Comparison of ENCODE assay signal across 8 mouse cellular contexts in the genomic region with DNA sequence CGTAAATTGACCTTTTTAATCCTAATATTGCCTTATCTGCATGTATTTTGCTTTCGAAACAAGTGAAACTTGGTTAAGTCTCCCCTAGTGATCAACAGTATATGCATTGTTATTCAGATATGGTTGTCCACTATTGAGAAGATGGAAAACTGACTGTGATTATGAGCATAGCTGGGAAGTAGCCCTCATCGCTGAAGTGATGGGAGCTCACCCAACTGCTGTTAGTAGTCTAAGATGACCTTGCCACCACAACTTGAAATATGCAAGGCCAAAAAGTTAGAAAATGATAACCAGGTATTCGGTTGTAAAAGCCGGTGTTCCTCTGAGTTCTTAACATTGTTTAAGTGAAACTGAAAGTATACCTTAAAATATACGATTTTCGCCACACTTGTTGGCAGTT. TPM values are rescaled to one million over a fixed set of nuclear protein-coding genes. Genes with fewer than 3 reads are reported as not detected.
DNase-seq lines count a peak whose midpoint lies in the region; ATAC-seq and TF ChIP-seq lines count a peak whose summit lies in the region.

No protein-coding gene starts in this region.

- ATAC-seq in forebrain, postnatal 0 days, result no peak
- ATAC-seq in forebrain, embryonic 11.5 days (replicated peaks; ENCODE audit: low FRiP score), result no peak
- no peak for ATAC-seq in lung, embryonic 15.5 days (ENCODE audit: borderline replicate concordance, extremely low read depth, low FRiP score, low TSS enrichment)
- no peak for ATAC-seq in intestine, embryonic 16.5 days
- no peak for ATAC-seq in neural tube, embryonic 15.5 days (ENCODE audit: low FRiP score)

- H3K27ac ChIP-seq in forebrain, postnatal 0 days (ENCODE audit: low read depth, low read length), result no peak overlapping the region
- no peak overlapping the region for H3K27ac ChIP-seq in forebrain, embryonic 11.5 days (ENCODE audit: low read depth, low read length)
- H3K27ac ChIP-seq in lung, embryonic 15.5 days, result no peak overlapping the region; the same call in 1 of the 2 replicates
- no peak overlapping the region; the same call in 1 of the 2 replicates for H3K27ac ChIP-seq in intestine, embryonic 16.5 days (ENCODE audit: low read length)
- H3K27ac ChIP-seq in neural tube, embryonic 15.5 days (replicated peaks), result no peak overlapping the region

- peak overlapping the region; percentile 97; the same call in 1 of the 2 replicates for H3K4me2 ChIP-seq in forebrain, postnatal 0 days (ENCODE audit: low read depth)
- H3K4me2 ChIP-seq in forebrain, embryonic 11.5 days (ENCODE audit: low read depth, low read length, severe bottlenecking), result no peak overlapping the region
- peak overlapping the region; percentile 90; the same call in 1 of the 2 replicates for H3K4me2 ChIP-seq in lung, embryonic 15.5 days
- peak overlapping the region; percentile 66 for H3K4me2 ChIP-seq in intestine, embryonic 16.5 days (ENCODE audit: low read depth, low read length)
- H3K4me2 ChIP-seq in neural tube, embryonic 15.5 days, result peak overlapping the region; percentile 91

- 0 out of 2 replicates have a peak, but pooled peaks cover 5% of the 10 kb centered on the region for H3K4me1 ChIP-seq in forebrain, postnatal 0 days (ENCODE audit: insufficient read depth)
- H3K4me1 ChIP-seq in forebrain, embryonic 11.5 days (replicated peaks; ENCODE audit: control insufficient read depth, insufficient read depth, low read length), result no peaks in the 10 kb centered on the region
- H3K4me1 ChIP-seq in lung, embryonic 15.5 days, result peaks cover 13% of the 10 kb centered on the region
- H3K4me1 ChIP-seq in intestine, embryonic 16.5 days (ENCODE audit: control insufficient read depth, insufficient read depth, low read length), result peaks cover 14% of the 10 kb centered on the region
- H3K4me1 ChIP-seq in neural tube, embryonic 15.5 days, result peaks cover 17% of the 10 kb centered on the region

- H3K27me3 ChIP-seq in forebrain, postnatal 0 days (ENCODE audit: insufficient read depth, low read length), result no peaks in the 10 kb centered on the region
- H3K27me3 ChIP-seq in forebrain, embryonic 11.5 days (ENCODE audit: control insufficient read depth, insufficient read depth, low read length), result no peaks in the 10 kb centered on the region
- no peaks in the 10 kb centered on the region for H3K27me3 ChIP-seq in lung, embryonic 15.5 days
- no peaks in the 10 kb centered on the region for H3K27me3 ChIP-seq in intestine, embryonic 16.5 days (replicated peaks; ENCODE audit: control insufficient read depth, insufficient read depth, low read length)
- no peaks in the 10 kb centered on the region for H3K27me3 ChIP-seq in neural tube, embryonic 15.5 days (replicated peaks)

- H3K4me3 ChIP-seq in forebrain, postnatal 0 days (ENCODE audit: low read depth, low read length), result no peak overlapping the region
- H3K4me3 ChIP-seq in forebrain, embryonic 11.5 days (ENCODE audit: low read depth, low read length), result no peak overlapping the region
- H3K4me3 ChIP-seq in lung, embryonic 15.5 days, result 0 out of 2 replicates have a peak overlapping the region, but pooled peaks have one; percentile 76
- H3K4me3 ChIP-seq in intestine, embryonic 16.5 days (ENCODE audit: low read length), result peak overlapping the region; percentile 85; the same call in 1 of the 2 replicates
- peak overlapping the region; percentile 92; the same call in 1 of the 2 replicates for H3K4me3 ChIP-seq in neural tube, embryonic 15.5 days (replicated peaks)

- H3K36me3 ChIP-seq in forebrain, postnatal 0 days (ENCODE audit: insufficient read depth), result no peaks in the 10 kb centered on the region
- H3K36me3 ChIP-seq in forebrain, embryonic 11.5 days (ENCODE audit: control insufficient read depth, insufficient read depth, low read length), result no peaks in the 10 kb centered on the region
- no peaks in the 10 kb centered on the region for H3K36me3 ChIP-seq in lung, embryonic 15.5 days
- H3K36me3 ChIP-seq in intestine, embryonic 16.5 days (ENCODE audit: control insufficient read depth, insufficient read depth, low read length), result no peaks in the 10 kb centered on the region
- H3K36me3 ChIP-seq in neural tube, embryonic 15.5 days, result no peaks in the 10 kb centered on the region

- no peak overlapping the region for H3K9ac ChIP-seq in forebrain, postnatal 0 days
- no peak overlapping the region for H3K9ac ChIP-seq in forebrain, embryonic 11.5 days (ENCODE audit: low read length)
- H3K9ac ChIP-seq in lung, embryonic 15.5 days, result no peak overlapping the region
- no peak overlapping the region for H3K9ac ChIP-seq in intestine, embryonic 16.5 days (ENCODE audit: low read depth, low read length)
- no peak overlapping the region for H3K9ac ChIP-seq in neural tube, embryonic 15.5 days (replicated peaks)

- no peak for DNase-seq in forebrain, postnatal 0 days
- no peak for DNase-seq in forebrain, embryonic 11.5 days (ENCODE audit: low spot score)
- DNase-seq in lung, adult 18-20 months, result no peak
- no peak for DNase-seq in frontal cortex, postnatal 25 days (ENCODE audit: low spot score in 2 of 2)
- DNase-seq in natural killer cell, adult 2 months (ENCODE audit: low spot score in 2 of 2), result no peak

- TF ChIP-seq CTCF in forebrain, postnatal 0 days (IDR thresholded peaks at IDR 0.05; ENCODE audit: low read depth), result no peak

- H3K9me3 ChIP-seq in forebrain, postnatal 0 days (ENCODE audit: low read length), result no peaks in the 10 kb centered on the region
- no peaks in the 10 kb centered on the region for H3K9me3 ChIP-seq in forebrain, embryonic 11.5 days (ENCODE audit: control insufficient read depth, low read length)
- H3K9me3 ChIP-seq in lung, embryonic 15.5 days, result no peaks in the 10 kb centered on the region
- H3K9me3 ChIP-seq in intestine, embryonic 16.5 days (ENCODE audit: control insufficient read depth, low read length), result no peaks in the 10 kb centered on the region
- no peaks in the 10 kb centered on the region for H3K9me3 ChIP-seq in neural tube, embryonic 15.5 days (replicated peaks)

- WGBS in forebrain, postnatal 0 days, result 73% methylated on average over 7 of the region's 7 CpGs
- WGBS in forebrain, embryonic 11.5 days, result 89% methylated on average over 7 of the region's 7 CpGs
- WGBS in lung, embryonic 15.5 days, result 84% methylated on average over 7 of the region's 7 CpGs
- 65% methylated on average over 7 of the region's 7 CpGs for WGBS in intestine, embryonic 16.5 days
- WGBS in neural tube, embryonic 15.5 days, result 88% methylated on average over 7 of the region's 7 CpGs

RNA-seq across cellular contexts. Expression of a gene that starts 1.3 kb away (rescaled TPM):
- total RNA-seq in forebrain, postnatal 0 days (2014; rRNA removed), result 7.2 and 8.0 TPM in 2 replicates
- 4.0 and 5.3 TPM in 2 replicates for polyA plus RNA-seq in forebrain, postnatal 0 days (2015; fragmentation: Nextera tagmentation; extraction: Ambion mirVana)
- 19.5 and 19.6 TPM in 2 replicates for polyA plus RNA-seq in forebrain, embryonic 11.5 days (2014; fragmentation: Nextera tagmentation; extraction: Ambion mirVana)
- 10.8 and 12.1 TPM in 2 replicates for polyA plus RNA-seq in lung, embryonic 15.5 days (2015; fragmentation: Nextera tagmentation; extraction: Ambion mirVana)
- 33.5 and 35.0 TPM in 2 replicates for polyA plus RNA-seq in intestine, embryonic 16.5 days (2015; fragmentation: Nextera tagmentation; extraction: Ambion mirVana)
- polyA plus RNA-seq in neural tube, embryonic 15.5 days (2015; fragmentation: Nextera tagmentation; extraction: Ambion mirVana), result 11.7 and 15.0 TPM in 2 replicates

Comparison
In these comparisons a context has a peak if more than half of its experiments do, and no peak if none do; other contexts are left out.
1. H3K4me3 ChIP-seq: peak in lung, embryonic 15.5 days (single experiment), intestine, embryonic 16.5 days (single experiment) and neural tube, embryonic 15.5 days (single experiment); none in forebrain, postnatal 0 days (single experiment) and forebrain, embryonic 11.5 days (single experiment).